Mouse (Mus musculus) MEL (cell line): ENCODE measurements around the gene Cops6.

ENCODE experiments used
- CHD2 ChIP-seq: IDR thresholded peaks from 2 replicates; pipeline ENCODE4 v1.6.1; 2011; ENCODE audit warnings: low read length, improper control_type of control experiment
- CTCF ChIP-seq, 3 experiments: IDR thresholded peaks in 2 of 3; conservative IDR thresholded peaks in 1 of 3; 2 replicates each; pipeline ENCODE4 v1.5.1; 2011 to 2012; ENCODE audit warnings: low read length in 3 of 3, low read depth in 2 of 3, mild to moderate bottlenecking in 2 of 3, improper control_type of control experiment in 1 of 3, inconsistent platforms in 1 of 3, mixed read lengths in 1 of 3, moderate library complexity in 1 of 3; ENCODE audit not compliant: control insufficient read depth in 1 of 3, insufficient read depth in 1 of 3, poor library complexity in 1 of 3, severe bottlenecking in 1 of 3
- MAFK ChIP-seq: IDR thresholded peaks from 2 replicates; pipeline ENCODE4 v1.6.1; 2011; ENCODE audit warnings: low read depth, mild to moderate bottlenecking, low read length, improper control_type of control experiment, borderline replicate concordance
- NELFE ChIP-seq: IDR thresholded peaks from 2 replicates; pipeline ENCODE4 v1.6.1; 2011; ENCODE audit warnings: low read depth, low read length, improper control_type of control experiment
- TCF12 ChIP-seq: IDR thresholded peaks from 2 replicates; pipeline ENCODE4 v1.6.1; 2014; ENCODE audit warnings: low read depth, mild to moderate bottlenecking, inconsistent platforms, low read length, improper control_type of control experiment, moderate library complexity
- USF1 ChIP-seq: IDR thresholded peaks from 2 replicates; pipeline ENCODE4 v1.6.1; 2014; ENCODE audit warnings: low read depth, mild to moderate bottlenecking, inconsistent platforms, low read length, improper control_type of control experiment, moderate library complexity

- TF ChIP-seq USF1 (no peak), NELFE (no peak), CTCF (IDR thresholded peaks at IDR 0.05 in 2 of 3, conservative IDR thresholded peaks at IDR 0.05 in 1 of 3; ENCODE audit: control insufficient read depth in 1 of 3, insufficient read depth in 1 of 3, low read depth in 2 of 3, low read length in 3 of 3, poor library complexity in 1 of 3, severe bottlenecking in 1 of 3) (no peak), MAFK (no peak), TCF12 (no peak), CHD2 (no peak)
Observed at GRCm38 (mm10) chr5:138154390-138154789, 6.5 kb upstream of the Cops6 start.
